Mouse (Mus musculus) hindbrain, embryonic 11.5 days (tissue): Measurements from ENCODE around the gene Mrtfb. TPM values are rescaled to one million over a fixed set of nuclear protein-coding genes. Genes with fewer than 3 reads are reported as not detected.
"Not testable (repeated sequence)": the region's sequence is repeated elsewhere in the genome, so short reads cannot be mapped to it uniquely, and the experiment has no call there.

Experiments used
- ATAC-seq: fragments of 200-750 bp; cut with Nextera tagmentation; 2 replicates; pipeline ENCODE4 v1.8.0; 2017; ENCODE audit warnings: mild to moderate bottlenecking, moderate TSS enrichment, moderate library complexity; ENCODE audit not compliant: low FRiP score
- DNase-seq: peaks from one replicate; pipeline ENCODE4 v3.0.0-alpha.2; 2015; ENCODE audit warnings: low spot score
- H3K27ac ChIP-seq: fragments of 300-500 bp; sonication (generic); 2 replicates; pipeline ENCODE4 v1.5.1; 2014; ENCODE audit warnings: mild to moderate bottlenecking, low read depth, low read length
- H3K27me3 ChIP-seq: fragments of 300-500 bp; sonication (generic); 2 replicates; pipeline ENCODE4 v1.6.1; 2014; ENCODE audit warnings: mild to moderate bottlenecking, low read length, moderate library complexity, mixed read lengths; ENCODE audit not compliant: control insufficient read depth, insufficient read depth
- H3K36me3 ChIP-seq: fragments of 300-500 bp; sonication (generic); 2 replicates; pipeline ENCODE4 v1.6.1; 2014; ENCODE audit warnings: mild to moderate bottlenecking, low read length, moderate library complexity, mixed read lengths; ENCODE audit not compliant: control insufficient read depth, insufficient read depth
- H3K4me1 ChIP-seq: fragments of 300-500 bp; sonication (generic); replicated peaks from 2 replicates; pipeline ENCODE4 v1.6.1; 2014; ENCODE audit warnings: low read length, mixed read lengths; ENCODE audit not compliant: control insufficient read depth, insufficient read depth
- H3K4me2 ChIP-seq: fragments of 300-500 bp; sonication (generic); replicated peaks from 2 replicates; pipeline ENCODE4 v1.6.1; 2014; ENCODE audit warnings: mild to moderate bottlenecking, low read depth, low read length
- H3K4me3 ChIP-seq: fragments of 300-500 bp; sonication (generic); 2 replicates; pipeline ENCODE4 v1.5.1; 2014; ENCODE audit warnings: low read depth, low read length
- H3K9ac ChIP-seq: fragments of 300-500 bp; sonication (generic); 2 replicates; pipeline ENCODE4 v1.6.1; 2014; ENCODE audit warnings: low read depth, low read length
- H3K9me3 ChIP-seq: fragments of 300-500 bp; sonication (generic); 2 replicates; pipeline ENCODE4 v1.6.1; 2016; ENCODE audit warnings: low read length; ENCODE audit not compliant: control insufficient read depth
- WGBS: fragments of 180-500 bp; shearing (Covaris S2); extraction: QIAGEN DNeasy Blood & Tissue Kit; methylation state at CpG from one replicate; pipeline ENCODE4 v1.1.7; 2014; 5-methylcytosine and 5-hydroxymethylcytosine counted together
- polyA plus RNA-seq: library from polyadenylated mRNA; unstranded; fragments of >200 nt; fragmentation: Nextera tagmentation; extraction: Ambion mirVana; gene quantifications from 2 replicates; pipeline ENCODE4 v1.2.1, GENCODE M21; 2014

Mrtfb gene
- polyA plus RNA-seq, 1 experiment from 2014 or later: 24.1 TPM

DNA sequence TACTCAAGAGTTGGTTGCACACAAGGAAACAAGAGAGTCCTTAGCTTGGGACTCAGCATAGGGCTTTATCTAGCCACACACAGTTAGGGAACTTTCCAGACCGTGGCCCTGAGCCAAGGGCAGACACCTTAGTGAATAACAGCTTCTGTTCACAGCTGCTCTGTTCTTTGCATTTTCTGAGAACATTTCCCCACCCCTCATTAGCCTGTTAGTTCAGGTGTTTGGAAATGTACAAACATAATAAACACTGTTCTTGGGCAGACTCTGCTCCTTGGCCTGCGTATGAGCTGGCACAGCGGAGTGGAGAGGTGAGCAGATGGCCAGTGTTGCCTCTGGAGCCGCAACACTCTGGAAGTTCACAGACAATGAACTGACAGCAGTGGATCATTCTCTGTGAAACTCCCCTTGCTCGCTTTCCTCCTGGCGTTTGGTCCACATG lies 74.0 kb downstream of the Mrtfb start:
- no peak for DNase-seq
- no peak for ATAC-seq
- Histone ChIP-seq H3K9me3 (no peaks in the 10 kb centered on the region), H3K4me2 (no peak overlapping the region), H3K36me3 (no peaks in the 10 kb centered on the region), H3K9ac (no peak overlapping the region), H3K4me1 (no peaks in the 10 kb centered on the region), H3K27me3 (no peaks in the 10 kb centered on the region), H3K27ac (no peak overlapping the region), H3K4me3 (no peak overlapping the region)
- WGBS: 82% methylated on average over 6 of the region's 6 CpGs

DNA sequence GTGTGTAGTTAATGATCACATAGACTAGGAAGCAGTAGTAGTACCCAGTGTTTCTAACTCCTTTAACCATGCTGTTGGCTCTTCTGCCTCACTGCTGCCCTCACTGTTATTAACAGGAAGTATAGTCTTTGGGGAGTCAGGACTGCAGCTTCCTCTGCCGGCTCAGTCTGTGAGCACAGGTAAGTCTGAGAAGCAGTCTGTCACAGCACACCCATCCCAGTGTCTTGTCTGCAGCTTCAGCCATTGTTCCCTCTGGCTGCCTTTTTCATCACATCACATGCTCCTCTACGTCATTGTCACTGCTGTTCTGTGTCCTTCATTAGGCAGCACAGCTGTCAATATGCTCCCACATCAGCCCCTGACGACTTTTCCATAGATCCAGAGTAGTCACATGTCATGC lies 75.6 kb downstream of the Mrtfb start:
- no peaks in the 10 kb centered on the region for H3K4me1 ChIP-seq
- no peak overlapping the region for H3K4me2 ChIP-seq
- H3K27me3 ChIP-seq: no peaks in the 10 kb centered on the region
- no peak overlapping the region for H3K27ac ChIP-seq
- DNase-seq (no peak), ATAC-seq (no peak)
- H3K9ac ChIP-seq: no peak overlapping the region
- no peaks in the 10 kb centered on the region for H3K36me3 ChIP-seq
- H3K4me3 ChIP-seq: no peak overlapping the region
- no peaks in the 10 kb centered on the region for H3K9me3 ChIP-seq
- 53% methylated on average over 3 of the region's 3 CpGs for WGBS

DNA sequence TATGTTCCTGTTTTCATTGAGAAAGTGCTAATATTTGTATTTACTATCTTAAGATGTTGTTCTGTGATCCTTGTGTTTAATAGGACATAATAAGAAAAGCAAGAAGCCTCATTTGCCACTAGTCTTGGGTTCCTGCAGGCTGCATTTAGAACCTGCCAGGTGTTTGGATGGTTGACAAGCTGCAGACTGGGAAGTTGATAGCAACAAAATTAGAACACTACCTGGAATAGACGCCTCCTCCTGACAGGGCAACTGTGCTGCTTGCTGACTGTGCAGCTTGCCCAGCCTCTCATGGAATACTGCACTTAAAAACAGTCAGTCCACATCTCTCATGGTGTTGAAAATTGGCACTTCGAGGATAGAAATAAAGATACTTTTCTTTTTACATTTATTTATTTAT lies 76.3 kb downstream of the Mrtfb start:
- H3K9me3 ChIP-seq: no peaks in the 10 kb centered on the region
- WGBS: 81% methylated on average over 2 of the region's 2 CpGs
- no peak for ATAC-seq
- no peak overlapping the region for H3K4me2 ChIP-seq
- H3K4me1 ChIP-seq: no peaks in the 10 kb centered on the region
- no peak overlapping the region for H3K4me3 ChIP-seq
- no peak overlapping the region for H3K9ac ChIP-seq
- no peak for DNase-seq
- no peaks in the 10 kb centered on the region for H3K36me3 ChIP-seq
- no peaks in the 10 kb centered on the region for H3K27me3 ChIP-seq
- H3K27ac ChIP-seq: no peak overlapping the region

DNA sequence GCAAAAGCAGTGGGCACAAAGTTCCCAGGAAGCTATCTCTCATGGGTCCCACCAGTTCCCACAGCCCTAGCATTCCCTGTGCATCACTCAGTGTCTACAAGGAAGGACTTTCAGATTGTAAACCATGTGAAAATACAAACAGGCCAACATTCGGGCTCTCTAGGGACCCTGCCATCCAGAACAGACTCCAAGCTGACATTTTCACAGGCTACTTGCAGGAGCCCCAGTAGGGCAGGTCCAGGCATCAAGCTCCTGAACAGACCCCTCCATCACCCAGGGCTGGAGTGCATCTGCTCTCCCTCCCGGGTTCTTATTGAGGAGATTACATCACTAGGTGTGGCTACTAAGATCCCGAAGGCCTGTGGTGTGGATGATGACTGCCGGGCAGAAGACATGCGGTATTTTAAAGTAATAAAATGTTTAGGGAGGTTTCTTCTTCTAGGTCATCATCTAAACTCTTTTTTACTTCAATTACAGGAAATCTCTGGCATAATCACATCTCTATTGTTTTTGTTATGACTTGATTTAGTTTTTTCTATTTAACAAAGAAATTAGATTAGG lies 77.6 kb downstream of the Mrtfb start:
- no peak overlapping the region for H3K4me3 ChIP-seq
- H3K4me2 ChIP-seq: no peak overlapping the region
- no peaks in the 10 kb centered on the region for H3K27me3 ChIP-seq
- no peak overlapping the region for H3K9ac ChIP-seq
- no peak for ATAC-seq
- DNase-seq: no peak
- H3K4me1 ChIP-seq: no peaks in the 10 kb centered on the region
- no peaks in the 10 kb centered on the region for H3K36me3 ChIP-seq
- H3K9me3 ChIP-seq: no peaks in the 10 kb centered on the region
- H3K27ac ChIP-seq: no peak overlapping the region
- 91% methylated on average over 5 of the region's 5 CpGs for WGBS

DNA sequence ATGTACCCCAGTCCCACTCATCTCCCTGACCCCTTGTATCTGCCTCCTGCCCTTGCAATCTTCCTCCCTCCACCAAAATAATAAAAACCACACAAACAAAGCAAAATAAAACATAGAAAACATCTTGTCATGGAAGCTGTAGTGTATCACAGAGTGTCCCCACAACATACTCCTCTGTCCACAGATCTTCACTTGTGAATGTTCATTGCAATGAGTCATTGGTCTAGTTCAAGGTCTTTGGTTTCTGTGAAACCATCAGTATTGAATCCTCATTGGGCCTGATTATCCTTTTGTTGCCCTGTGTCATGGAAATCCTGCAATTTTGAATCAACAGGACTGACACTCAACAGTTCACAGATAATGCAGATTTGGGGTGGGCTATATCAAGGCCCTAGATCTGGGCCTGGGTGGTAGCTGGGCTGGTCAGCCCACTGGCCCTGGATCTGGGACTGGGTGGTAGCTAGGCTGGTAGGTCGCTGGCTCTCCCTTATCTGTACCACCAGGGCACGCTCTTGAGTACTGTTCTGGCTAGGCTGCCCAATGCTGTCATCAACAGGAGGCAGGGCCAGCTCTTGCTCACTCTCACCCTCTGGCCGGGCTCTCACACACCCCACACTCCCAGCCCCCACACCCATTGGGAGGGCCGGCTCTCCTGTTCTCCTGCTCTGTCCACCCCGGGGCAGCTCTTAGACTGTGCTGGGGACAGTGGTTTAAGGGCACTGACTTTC lies 80.4 kb downstream of the Mrtfb start:
- no peaks in the 10 kb centered on the region for H3K27me3 ChIP-seq
- no peaks in the 10 kb centered on the region for H3K9me3 ChIP-seq
- ATAC-seq (no peak), DNase-seq (no peak)
- no peak overlapping the region for H3K4me2 ChIP-seq
- H3K36me3 ChIP-seq: no peaks in the 10 kb centered on the region
- H3K9ac ChIP-seq: no peak overlapping the region
- no peaks in the 10 kb centered on the region for H3K4me1 ChIP-seq
- no peak overlapping the region for H3K4me3 ChIP-seq
- H3K27ac ChIP-seq: no peak overlapping the region
- WGBS: 77% methylated on average over 5 of the region's 5 CpGs

DNA sequence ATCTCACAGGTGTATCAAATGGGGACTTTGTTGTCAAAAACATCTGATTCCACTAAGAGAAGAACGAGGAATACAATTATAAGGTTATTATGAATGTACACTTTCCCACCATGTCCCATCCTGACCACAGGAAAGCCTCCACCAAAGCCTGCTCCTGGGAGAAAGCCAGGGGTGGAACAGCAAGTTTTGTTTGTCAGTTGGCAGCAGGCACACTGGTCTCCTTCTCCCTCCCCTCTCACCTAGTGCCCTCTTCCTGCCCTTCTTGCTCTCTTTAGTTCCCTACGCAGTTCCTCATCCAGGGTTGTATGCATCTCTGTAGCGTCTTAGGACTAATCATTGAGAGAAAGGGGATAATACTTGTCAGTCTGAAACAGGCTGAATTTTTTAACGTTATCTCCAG lies 81.8 kb downstream of the Mrtfb start:
- H3K4me1 ChIP-seq: no peaks in the 10 kb centered on the region
- DNase-seq: no peak
- H3K9ac ChIP-seq: no peak overlapping the region
- no peaks in the 10 kb centered on the region for H3K9me3 ChIP-seq
- H3K36me3 ChIP-seq: no peaks in the 10 kb centered on the region
- WGBS: 89% methylated on average over 4 of the region's 4 CpGs
- no peak for ATAC-seq
- H3K27me3 ChIP-seq: no peaks in the 10 kb centered on the region
- H3K27ac ChIP-seq: no peak overlapping the region
- no peak overlapping the region for H3K4me2 ChIP-seq
- H3K4me3 ChIP-seq: no peak overlapping the region

DNA sequence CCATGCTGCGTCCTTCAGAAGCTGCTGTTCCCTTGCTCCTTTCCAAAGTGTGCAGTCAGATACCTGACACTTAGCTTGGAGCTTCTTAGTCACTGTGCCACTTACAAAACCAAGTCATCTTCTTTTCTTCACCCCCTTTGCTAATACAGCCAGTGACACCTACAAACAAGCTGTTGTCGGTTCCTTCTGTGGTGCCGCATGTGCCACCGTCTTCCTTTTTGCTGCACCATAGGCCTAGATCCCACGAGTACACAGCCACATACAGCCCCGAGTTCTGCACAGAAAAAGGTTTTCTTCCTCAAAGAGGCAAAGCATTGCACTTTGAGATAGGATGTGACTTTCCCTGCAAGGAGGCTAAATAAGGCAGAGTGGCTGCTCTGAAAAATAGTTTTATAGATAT lies 83.2 kb downstream of the Mrtfb start:
- no peak overlapping the region for H3K27ac ChIP-seq
- DNase-seq (no peak), ATAC-seq (no peak)
- H3K9me3 ChIP-seq: no peaks in the 10 kb centered on the region
- H3K4me2 ChIP-seq: no peak overlapping the region
- H3K4me3 ChIP-seq: no peak overlapping the region
- H3K27me3 ChIP-seq: no peaks in the 10 kb centered on the region
- WGBS: 87% methylated on average over 6 of the region's 6 CpGs
- no peak overlapping the region for H3K9ac ChIP-seq
- no peaks in the 10 kb centered on the region for H3K36me3 ChIP-seq
- no peaks in the 10 kb centered on the region for H3K4me1 ChIP-seq

DNA sequence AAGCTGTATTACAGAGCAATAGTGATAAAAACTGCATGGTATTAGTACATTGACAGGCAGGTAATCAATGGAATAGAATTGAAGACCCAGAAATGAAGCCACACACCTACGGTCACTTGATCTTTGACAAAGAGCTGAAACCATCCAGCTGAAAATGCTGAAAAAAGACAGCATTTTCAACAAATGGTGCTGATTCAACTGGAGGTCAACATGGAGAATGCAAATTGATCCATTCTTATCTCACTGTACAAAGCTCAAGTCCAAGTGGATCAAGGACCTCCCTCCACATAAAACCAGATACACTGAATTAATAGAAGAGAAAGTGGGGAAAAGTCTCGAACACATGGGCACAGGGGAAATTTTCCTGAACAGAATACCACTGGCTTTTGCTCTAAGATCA lies 89.5 kb downstream of the Mrtfb start:
- H3K4me1 ChIP-seq: not testable (repeated sequence)

DNA sequence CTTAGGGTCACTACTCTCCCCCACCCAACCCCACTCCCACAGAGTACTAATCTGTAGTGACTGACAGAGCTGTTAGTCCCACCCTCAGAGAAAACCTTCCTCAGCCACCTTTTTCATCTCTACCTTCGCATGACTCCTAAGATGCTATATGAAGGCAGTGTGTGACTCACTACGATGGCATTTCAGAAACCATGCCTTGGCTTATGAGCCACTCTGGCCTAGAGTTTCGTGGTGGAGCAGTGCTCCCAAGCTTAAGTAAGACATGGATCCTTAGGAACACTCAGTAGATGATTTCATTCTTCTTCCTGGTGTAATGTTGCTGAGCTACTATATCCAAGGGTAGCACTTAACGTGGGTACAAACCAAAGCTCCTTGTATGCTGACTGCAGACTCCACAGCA lies 94.4 kb downstream of the Mrtfb start:
- H3K27me3 ChIP-seq: no peaks in the 10 kb centered on the region
- ATAC-seq: no peak
- no peaks in the 10 kb centered on the region; the same call in 1 of the 2 replicates for H3K4me1 ChIP-seq
- no peaks in the 10 kb centered on the region for H3K9me3 ChIP-seq
- 91% methylated on average over 4 of the region's 4 CpGs for WGBS
- no peak overlapping the region for H3K4me3 ChIP-seq
- no peak overlapping the region for H3K4me2 ChIP-seq
- H3K27ac ChIP-seq: no peak overlapping the region
- DNase-seq: no peak
- no peak overlapping the region for H3K9ac ChIP-seq
- H3K36me3 ChIP-seq: no peaks in the 10 kb centered on the region

More for the DNA sequence above, 89.5 kb downstream of the Mrtfb start:
- H3K9ac ChIP-seq, H3K36me3 ChIP-seq, H3K27ac ChIP-seq, H3K9me3 ChIP-seq, ATAC-seq, H3K27me3 ChIP-seq, DNase-seq, H3K4me3 ChIP-seq, H3K4me2 ChIP-seq: not testable (repeated sequence)
- 92% methylated on average over 2 of the region's 2 CpGs for WGBS
